Comparison of ENCODE assay signal across 8 mouse cellular contexts in the genomic region with DNA sequence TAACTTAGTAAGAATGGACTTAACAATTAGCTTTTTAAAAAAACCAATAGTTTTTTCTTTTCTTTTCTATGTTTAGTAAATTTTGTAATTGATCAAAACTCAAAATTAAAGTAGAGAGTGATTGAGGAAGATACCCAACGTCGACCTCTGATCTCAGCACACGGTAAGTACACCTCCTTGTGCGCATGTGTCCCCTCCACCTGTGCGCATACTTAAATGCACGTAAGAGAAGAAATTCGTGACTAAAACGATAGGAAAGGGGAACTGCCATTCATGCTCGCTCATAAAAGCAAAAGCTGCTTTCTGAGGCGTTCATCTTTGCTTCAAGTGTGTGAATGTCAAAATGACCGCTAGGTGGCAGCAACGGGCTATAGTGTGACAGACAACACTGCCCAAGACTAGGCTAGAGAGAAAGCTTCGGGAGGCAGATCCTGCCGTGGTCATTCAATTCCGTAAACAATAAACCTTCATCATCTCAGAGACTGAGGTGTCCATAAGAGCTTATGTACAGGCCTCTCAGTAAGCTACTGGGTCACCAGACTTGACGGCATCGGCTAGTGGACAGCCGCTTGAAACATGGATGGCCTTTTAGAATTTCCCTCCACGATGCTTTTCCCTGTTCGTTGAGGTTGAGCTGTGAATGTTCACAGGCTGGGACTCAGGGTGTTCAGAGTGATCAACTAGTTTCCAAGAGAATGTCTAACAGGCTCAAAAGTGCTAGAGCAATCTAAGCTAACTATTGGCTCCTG. TPM values are rescaled to one million over a fixed set of nuclear protein-coding genes. Genes with fewer than 3 reads are reported as not detected.
A peak's percentile ranks its signal among the peaks of the same experiment; 100 is the strongest.
DNase-seq lines count a peak whose midpoint lies in the region; ATAC-seq and TF ChIP-seq lines count a peak whose summit lies in the region.

No protein-coding gene starts in this region.

- H3K27me3 ChIP-seq in hindbrain, embryonic 10.5 days (ENCODE audit: insufficient read depth, poor library complexity, severe bottlenecking) = no peaks in the 10 kb centered on the region
- H3K27me3 ChIP-seq in lung, embryonic 15.5 days = no peaks in the 10 kb centered on the region
- H3K27me3 ChIP-seq in thymus, adult 2 months (ENCODE audit: control insufficient read depth, insufficient read depth, low read length) = no peaks in the 10 kb centered on the region

- no peaks in the 10 kb centered on the region for H3K4me1 ChIP-seq in hindbrain, embryonic 10.5 days (replicated peaks)
- H3K4me1 ChIP-seq in lung, embryonic 15.5 days = peaks cover 4% of the 10 kb centered on the region; the same call in 1 of the 2 replicates
- peaks cover 2% of the 10 kb centered on the region; the same call in 1 of the 2 replicates for H3K4me1 ChIP-seq in thymus, adult 2 months (replicated peaks; ENCODE audit: control insufficient read depth, insufficient read depth, low read length)

- H3K4me2 ChIP-seq in lung, embryonic 15.5 days = peak overlapping the region; percentile 44

- no peak for TF ChIP-seq CTCF in thymus, adult 2 months (IDR thresholded peaks at IDR 0.05; ENCODE audit: borderline replicate concordance, control insufficient read depth, extremely low read depth, insufficient read depth, low read length, poor library complexity)

- no peaks in the 10 kb centered on the region for H3K36me3 ChIP-seq in hindbrain, embryonic 10.5 days
- H3K36me3 ChIP-seq in lung, embryonic 15.5 days = no peaks in the 10 kb centered on the region
- no peaks in the 10 kb centered on the region for H3K36me3 ChIP-seq in thymus, adult 2 months (ENCODE audit: control insufficient read depth, insufficient read depth, low read length)

- peak; percentile 98 for ATAC-seq in frontal cortex, adult (ENCODE audit: low TSS enrichment)
- peak; percentile 88 for ATAC-seq in lung, embryonic 15.5 days (ENCODE audit: borderline replicate concordance, extremely low read depth, low FRiP score, low TSS enrichment)

- WGBS in hindbrain, embryonic 10.5 days = 31% methylated on average over 20 of the region's 20 CpGs
- 23% methylated on average over 20 of the region's 20 CpGs for WGBS in lung, embryonic 15.5 days
- 27% methylated on average over 20 of the region's 20 CpGs for WGBS in thymus, adult 2 months

- no peaks in the 10 kb centered on the region for H3K9me3 ChIP-seq in hindbrain, embryonic 10.5 days
- H3K9me3 ChIP-seq in lung, embryonic 15.5 days = no peaks in the 10 kb centered on the region

- no peak for TF ChIP-seq POLR2A in thymus, adult 2 months (IDR thresholded peaks at IDR 0.05; ENCODE audit: control insufficient read depth, extremely low read depth, insufficient read depth, low read length, poor library complexity)

- peak overlapping the region; percentile 36 for H3K4me3 ChIP-seq in hindbrain, embryonic 10.5 days
- H3K4me3 ChIP-seq in lung, embryonic 15.5 days = peak overlapping the region; percentile 9; the same call in 1 of the 2 replicates
- H3K4me3 ChIP-seq in thymus, adult 2 months (ENCODE audit: control insufficient read depth, insufficient read depth, low read length) = no peak overlapping the region

- DNase-seq in MEL-GATA-1-ER (ENCODE audit: extremely low read depth, low read depth) = peak; percentile 82
- DNase-seq in cerebellum, adult 8-10 months = peak; percentile 83
- DNase-seq in hindbrain, embryonic 10.5 days (ENCODE audit: low spot score) = peak; percentile 89
- peak; percentile 88 for DNase-seq in layer of hippocampus, adult 9-10 months (ENCODE audit: low spot score)
- DNase-seq in ovary, adult 18-20 months (ENCODE audit: low spot score) = peak; percentile 69
- peak; percentile 79 for DNase-seq in thymus, adult 2 months

- no peak overlapping the region for H3K9ac ChIP-seq in lung, embryonic 15.5 days

- peak overlapping the region; percentile 75 for H3K27ac ChIP-seq in hindbrain, embryonic 10.5 days
- H3K27ac ChIP-seq in lung, embryonic 15.5 days = 0 out of 2 replicates have a peak overlapping the region, but pooled peaks have one; percentile 1
- no peak overlapping the region for H3K27ac ChIP-seq in thymus, adult 2 months (ENCODE audit: control insufficient read depth, insufficient read depth, low read length)

RNA-seq across cellular contexts. Expression of a gene that starts 4.5 kb away (rescaled TPM):
- polyA plus RNA-seq in hindbrain, embryonic 10.5 days (2016; fragmentation: Nextera tagmentation; extraction: Ambion mirVana) = not detected in 2 replicates
- 0.21 and 0.29 TPM in 2 replicates for polyA plus RNA-seq in lung, embryonic 15.5 days (2015; fragmentation: Nextera tagmentation; extraction: Ambion mirVana)
- polyA plus RNA-seq in thymus, adult 2 months (2012; rRNA removed) = not detected in 2 replicates

RNA-seq across cellular contexts. Expression of a gene that starts 19.4 kb away (rescaled TPM):
- polyA plus RNA-seq in hindbrain, embryonic 10.5 days (2016; fragmentation: Nextera tagmentation; extraction: Ambion mirVana) = 0.07 and 0.36 TPM in 2 replicates
- polyA plus RNA-seq in lung, embryonic 15.5 days (2015; fragmentation: Nextera tagmentation; extraction: Ambion mirVana) = 0.43 and 0.50 TPM in 2 replicates
- 0.03 and 0.16 TPM in 2 replicates for polyA plus RNA-seq in thymus, adult 2 months (2012; rRNA removed)

RNA-seq across cellular contexts. Expression of a gene that starts 53.4 kb away (rescaled TPM):
- 9.2 and 9.9 TPM in 2 replicates for polyA plus RNA-seq in hindbrain, embryonic 10.5 days (2016; fragmentation: Nextera tagmentation; extraction: Ambion mirVana)
- polyA plus RNA-seq in lung, embryonic 15.5 days (2015; fragmentation: Nextera tagmentation; extraction: Ambion mirVana) = 7.4 and 7.6 TPM in 2 replicates
- polyA plus RNA-seq in thymus, adult 2 months (2012; rRNA removed) = 1.4 and 1.6 TPM in 2 replicates

RNA-seq across cellular contexts. Expression of a gene that starts 54.9 kb away (rescaled TPM):
- polyA plus RNA-seq in hindbrain, embryonic 10.5 days (2016; fragmentation: Nextera tagmentation; extraction: Ambion mirVana) = 12.5 and 15.1 TPM in 2 replicates
- polyA plus RNA-seq in lung, embryonic 15.5 days (2015; fragmentation: Nextera tagmentation; extraction: Ambion mirVana) = 11.4 and 12.1 TPM in 2 replicates
- polyA plus RNA-seq in thymus, adult 2 months (2012; rRNA removed) = 2.1 and 2.2 TPM in 2 replicates
